Mouse (Mus musculus) forebrain, embryonic 11.5 days (tissue): ENCODE results near the gene Gldc. TPM values are rescaled to one million over a fixed set of nuclear protein-coding genes. Genes with fewer than 3 reads are reported as not detected.

ENCODE experiments used
- polyA plus RNA-seq: library from polyadenylated mRNA; unstranded; fragments of >200 nt; fragmentation: Nextera tagmentation; extraction: Ambion mirVana; gene quantifications from 2 replicates; pipeline ENCODE4 v1.2.1, GENCODE M21; 2014

Gene Gldc
- polyA plus RNA-seq, 1 experiment from 2014 or later, result 50.8 TPM

Other genes with a start within 250 kb of the Gldc start
- gene Trpd52l3, start 171.6 kb downstream of the Gldc start, polyA plus RNA-seq, result not detected in 2 replicates
- gene Uhrf2, start 144.9 kb downstream of the Gldc start, polyA plus RNA-seq, result 87.6 and 92.3 TPM in 2 replicates
- gene Mbl2, start 57.5 kb upstream of the Gldc start, polyA plus RNA-seq, result not detected in 2 replicates